Mouse (Mus musculus) limb, embryonic 13.5 days (tissue): ENCODE data around the gene Dgkb. TPM values are rescaled to one million over a fixed set of nuclear protein-coding genes. Genes with fewer than 3 reads are reported as not detected.

Source experiments
- ATAC-seq: fragments of 200-750 bp; cut with Nextera tagmentation; 2 replicates; pipeline ENCODE4 v1.8.0; 2017; ENCODE audit warnings: low read depth, moderate number of reproducible peaks, moderate TSS enrichment; ENCODE audit not compliant: low FRiP score
- H3K27ac ChIP-seq: fragments of 300-500 bp; sonication (generic); 2 replicates; pipeline ENCODE4 v1.5.1; 2015; ENCODE audit warnings: inconsistent platforms, mild to moderate bottlenecking, moderate library complexity
- H3K27me3 ChIP-seq: fragments of 300-500 bp; sonication (generic); 2 replicates; pipeline ENCODE4 v1.6.1; 2015; ENCODE audit warnings: mild to moderate bottlenecking, inconsistent platforms
- H3K36me3 ChIP-seq: fragments of 300-500 bp; sonication (generic); 2 replicates; pipeline ENCODE4 v1.6.1; 2015; ENCODE audit warnings: inconsistent platforms, mild to moderate bottlenecking, moderate library complexity
- H3K4me1 ChIP-seq: fragments of 300-500 bp; sonication (generic); 2 replicates; pipeline ENCODE4 v1.6.1; 2015; ENCODE audit warnings: inconsistent platforms
- H3K4me2 ChIP-seq: fragments of 300-500 bp; sonication (generic); replicated peaks from 2 replicates; pipeline ENCODE4 v1.6.1; 2015; ENCODE audit warnings: inconsistent platforms, mild to moderate bottlenecking, moderate library complexity
- H3K4me3 ChIP-seq: fragments of 300-500 bp; sonication (generic); 2 replicates; pipeline ENCODE4 v1.5.1; 2015; ENCODE audit warnings: moderate library complexity, mild to moderate bottlenecking, inconsistent platforms
- H3K9ac ChIP-seq: fragments of 300-500 bp; sonication (generic); 2 replicates; pipeline ENCODE4 v1.6.1; 2015; ENCODE audit warnings: mild to moderate bottlenecking, inconsistent platforms
- H3K9me3 ChIP-seq: fragments of 300-500 bp; sonication (generic); 2 replicates; pipeline ENCODE4 v1.6.1; 2016; ENCODE audit warnings: inconsistent platforms
- WGBS: fragments of 180-500 bp; shearing (Covaris S2); methylation state at CpG from one replicate; pipeline ENCODE4 v1.1.7; 2015; 5-methylcytosine and 5-hydroxymethylcytosine counted together
- polyA plus RNA-seq: library from polyadenylated mRNA; unstranded; fragments of >200 nt; fragmentation: Nextera tagmentation; extraction: Ambion mirVana; gene quantifications from 2 replicates; pipeline ENCODE4 v1.2.1, GENCODE M21; 2015

Gene Dgkb
- polyA plus RNA-seq: 0.77 and 1.0 TPM in 2 replicates

GRCm38 (mm10) chr12:37817426-37817825 lies at the start of gene Dgkb:
Gene Dgkb (plus strand): TSS chr12:37817726.
- ATAC-seq: no peak
- H3K4me1 ChIP-seq: no peaks in the 10 kb centered on the region
- no peaks in the 10 kb centered on the region for H3K27me3 ChIP-seq
- H3K36me3 ChIP-seq: no peaks in the 10 kb centered on the region
- no peak within 1 kb of the TSS for H3K4me3 ChIP-seq
- H3K27ac ChIP-seq: no peak within 1 kb of the TSS
- H3K9ac ChIP-seq: no peak within 1 kb of the TSS
- no peak within 1 kb of the TSS for H3K4me2 ChIP-seq
- no peaks in the 10 kb centered on the region for H3K9me3 ChIP-seq
- 43% methylated on average over 3 of the region's 3 CpGs for WGBS

- 67% methylated on average over 1 of the region's 1 CpGs for WGBS
- ATAC-seq: no peak
- no peaks in the 10 kb centered on the region for H3K27me3 ChIP-seq
Observed at GRCm38 (mm10) chr12:37769844-37770243, 47.7 kb upstream of the Dgkb start.

GRCm38 (mm10) chr12:37773681-37774357 lies 43.7 kb upstream of the Dgkb start:
- no peak overlapping the region for H3K27ac ChIP-seq
- H3K36me3 ChIP-seq: no peaks in the 10 kb centered on the region
- H3K9me3 ChIP-seq: no peaks in the 10 kb centered on the region
- no peak overlapping the region for H3K9ac ChIP-seq
- H3K4me2 ChIP-seq: peak overlapping the region; percentile 48
- no peaks in the 10 kb centered on the region for H3K4me1 ChIP-seq
- peak overlapping the region; percentile 17; the same call in 1 of the 2 replicates for H3K4me3 ChIP-seq
- 14% methylated on average over 8 of the region's 8 CpGs for WGBS
- ATAC-seq: no peak
- H3K27me3 ChIP-seq: no peaks in the 10 kb centered on the region

More at GRCm38 (mm10) chr12:37769844-37770243, 47.7 kb upstream of the Dgkb start:
- Histone ChIP-seq H3K4me2 (no peak overlapping the region), H3K27ac (no peak overlapping the region), H3K4me1 (no peaks in the 10 kb centered on the region), H3K4me3 (no peak overlapping the region), H3K36me3 (no peaks in the 10 kb centered on the region), H3K9me3 (no peaks in the 10 kb centered on the region), H3K9ac (no peak overlapping the region)

GRCm38 (mm10) chr12:37774591-37774990 lies 42.9 kb upstream of the Dgkb start:
- no peaks in the 10 kb centered on the region for H3K36me3 ChIP-seq
- no peak overlapping the region for H3K4me2 ChIP-seq
- 24% methylated on average over 2 of the region's 2 CpGs for WGBS
- H3K4me3 ChIP-seq: no peak overlapping the region
- no peak overlapping the region for H3K9ac ChIP-seq
- H3K27me3 ChIP-seq: no peaks in the 10 kb centered on the region
- H3K27ac ChIP-seq: no peak overlapping the region
- no peaks in the 10 kb centered on the region for H3K9me3 ChIP-seq
- no peak for ATAC-seq
- H3K4me1 ChIP-seq: no peaks in the 10 kb centered on the region

- 90% methylated on average over 4 of the region's 4 CpGs for WGBS
- H3K27me3 ChIP-seq: no peaks in the 10 kb centered on the region
- H3K9ac ChIP-seq: no peak overlapping the region
- no peaks in the 10 kb centered on the region; the same call in 1 of the 2 replicates for H3K9me3 ChIP-seq
- no peak for ATAC-seq
- H3K4me1 ChIP-seq: no peaks in the 10 kb centered on the region
- no peaks in the 10 kb centered on the region for H3K36me3 ChIP-seq
- H3K27ac ChIP-seq: no peak overlapping the region
- H3K4me2 ChIP-seq: no peak overlapping the region
- no peak overlapping the region for H3K4me3 ChIP-seq
Observed at GRCm38 (mm10) chr12:37796265-37796928, 21.1 kb upstream of the Dgkb start.

- H3K4me2 ChIP-seq: no peak overlapping the region
- no peak for ATAC-seq
- H3K9ac ChIP-seq: no peak overlapping the region
- H3K9me3 ChIP-seq: no peaks in the 10 kb centered on the region
- no peak overlapping the region for H3K4me3 ChIP-seq
- H3K36me3 ChIP-seq: no peaks in the 10 kb centered on the region
- 82% methylated on average over 3 of the region's 3 CpGs for WGBS
- H3K27ac ChIP-seq: no peak overlapping the region
- H3K4me1 ChIP-seq: no peaks in the 10 kb centered on the region
- no peaks in the 10 kb centered on the region for H3K27me3 ChIP-seq
Observed at GRCm38 (mm10) chr12:37814122-37814521, 3.4 kb upstream of the Dgkb start.

GRCm38 (mm10) chr12:37821052-37821810 lies 3.7 kb downstream of the Dgkb start:
- no peaks in the 10 kb centered on the region for H3K9me3 ChIP-seq
- H3K27me3 ChIP-seq: no peaks in the 10 kb centered on the region
- H3K36me3 ChIP-seq: no peaks in the 10 kb centered on the region
- H3K4me2 ChIP-seq: no peak overlapping the region
- no peak overlapping the region for H3K9ac ChIP-seq
- ATAC-seq: no peak
- WGBS: 70% methylated on average over 8 of the region's 8 CpGs
- H3K4me3 ChIP-seq: no peak overlapping the region
- no peak overlapping the region for H3K27ac ChIP-seq
- H3K4me1 ChIP-seq: no peaks in the 10 kb centered on the region

- under 1% methylated on average over 23 of the region's 26 CpGs for WGBS
Observed at GRCm38 (mm10) chr12:37880042-37881017, 62.8 kb downstream of the Dgkb start.

GRCm38 (mm10) chr12:37881376-37881775 lies 63.9 kb downstream of the Dgkb start:
- no peaks in the 10 kb centered on the region for H3K36me3 ChIP-seq
- no peak for ATAC-seq
- no peak overlapping the region for H3K27ac ChIP-seq
- peak overlapping the region; percentile 84 for H3K4me2 ChIP-seq
- peak overlapping the region; percentile 48 for H3K4me3 ChIP-seq
- WGBS: 6% methylated on average over 10 of the region's 10 CpGs
- H3K9me3 ChIP-seq: no peaks in the 10 kb centered on the region
- H3K27me3 ChIP-seq: peaks cover 10% of the 10 kb centered on the region
- no peak overlapping the region for H3K9ac ChIP-seq
- no peaks in the 10 kb centered on the region for H3K4me1 ChIP-seq

More at GRCm38 (mm10) chr12:37880042-37881017, 62.8 kb downstream of the Dgkb start:
- Histone ChIP-seq H3K4me3 (peak overlapping the region; percentile 48), H3K4me2 (peak overlapping the region; percentile 84), H3K36me3 (no peaks in the 10 kb centered on the region), H3K9me3 (no peaks in the 10 kb centered on the region), H3K27me3 (peaks cover 10% of the 10 kb centered on the region), H3K4me1 (no peaks in the 10 kb centered on the region), H3K9ac (peak overlapping the region; percentile 59), H3K27ac (no peak overlapping the region)
- peak; percentile 48; the same call in 1 of the 2 replicates for ATAC-seq

GRCm38 (mm10) chr12:37882796-37883195 lies 65.3 kb downstream of the Dgkb start:
- Histone ChIP-seq H3K4me3 (no peak overlapping the region), H3K4me1 (no peaks in the 10 kb centered on the region), H3K9ac (no peak overlapping the region), H3K9me3 (no peaks in the 10 kb centered on the region), H3K36me3 (no peaks in the 10 kb centered on the region), H3K27me3 (peaks cover 10% of the 10 kb centered on the region), H3K4me2 (no peak overlapping the region), H3K27ac (no peak overlapping the region)
- 55% methylated on average over 1 of the region's 1 CpGs for WGBS
- no peak for ATAC-seq

GRCm38 (mm10) chr12:37883781-37884180 lies 66.3 kb downstream of the Dgkb start:
- ATAC-seq: no peak
- Histone ChIP-seq H3K9me3 (no peaks in the 10 kb centered on the region), H3K9ac (no peak overlapping the region), H3K4me1 (no peaks in the 10 kb centered on the region), H3K4me2 (no peak overlapping the region), H3K4me3 (no peak overlapping the region), H3K27me3 (peaks cover 10% of the 10 kb centered on the region), H3K27ac (no peak overlapping the region), H3K36me3 (no peaks in the 10 kb centered on the region)
- WGBS: 65% methylated on average over 4 of the region's 4 CpGs
